Mouse (Mus musculus) myocyte (in vitro differentiated cells): Measurements from ENCODE around the gene Egf.

ENCODE experiments used
- CEBPB ChIP-seq: IDR thresholded peaks from 2 replicates; pipeline ENCODE4 v1.6.1; 2011; ENCODE audit warnings: mild to moderate bottlenecking, moderate library complexity; ENCODE audit not compliant: poor library complexity, insufficient read depth, severe bottlenecking
- E2F4 ChIP-seq: IDR thresholded peaks from one replicate; pipeline ENCODE4 v1.6.1; 2011; ENCODE audit warnings: mild to moderate bottlenecking, control low read depth, moderate library complexity; ENCODE audit not compliant: insufficient read depth
- MAX ChIP-seq: IDR thresholded peaks from one replicate; pipeline ENCODE4 v1.6.1; 2011; ENCODE audit warnings: low read depth, mild to moderate bottlenecking, control low read depth
- POLR2A ChIP-seq: IDR thresholded peaks from one replicate; pipeline ENCODE4 v1.6.1; 2011; ENCODE audit warnings: low read depth, mild to moderate bottlenecking, control low read depth, moderate library complexity; ENCODE audit not compliant: insufficient read length
- POLR2AphosphoS2 ChIP-seq: IDR thresholded peaks from one replicate; pipeline ENCODE4 v1.6.1; 2011; ENCODE audit warnings: low read depth, control low read depth; ENCODE audit not compliant: insufficient read length
- REST ChIP-seq: IDR thresholded peaks from one replicate; pipeline ENCODE4 v1.6.1; 2011; ENCODE audit warnings: mild to moderate bottlenecking, control low read depth, moderate library complexity; ENCODE audit not compliant: insufficient read depth, insufficient read length
- SRF ChIP-seq: IDR thresholded peaks from one replicate; pipeline ENCODE4 v1.6.1; 2011; ENCODE audit warnings: low read depth; ENCODE audit not compliant: control insufficient read depth, insufficient read length
- TCF12 ChIP-seq: IDR thresholded peaks from one replicate; pipeline ENCODE4 v1.6.1; 2011; ENCODE audit warnings: mild to moderate bottlenecking, control low read depth; ENCODE audit not compliant: poor library complexity, insufficient read depth, severe bottlenecking
- USF1 ChIP-seq: IDR thresholded peaks from one replicate; pipeline ENCODE4 v1.6.1; 2011; ENCODE audit warnings: low read depth, mild to moderate bottlenecking, control low read depth, moderate library complexity

GRCm38 (mm10) chr3:129647312-129647711 lies 107.8 kb downstream of the Egf start:
- TF ChIP-seq E2F4 (no peak), POLR2A (no peak), USF1 (no peak), POLR2AphosphoS2 (no peak), SRF (no peak), CEBPB (no peak), MAX (no peak), TCF12 (no peak), REST (no peak)
